Mouse (Mus musculus): ENCODE results near the gene Ralbp1. TPM values are rescaled to one million over a fixed set of nuclear protein-coding genes. Genes with fewer than 3 reads are reported as not detected.

Gene Ralbp1
- total and polyA plus RNA-seq, 3 experiments: 53.2 to 69.6 TPM; not detected in 1

- Histone ChIP-seq H3K4me1 (ENCODE audit: control insufficient read depth in 1 of 2, insufficient read depth in 2 of 2, low read length in 2 of 2) (peaks cover 3 to 8% of the 10 kb centered on the region in 2 experiments; a peak in 2 of 4 replicates), H3K4me3 (ENCODE audit: control insufficient read depth in 1 of 2, insufficient read depth in 1 of 2, low read depth in 2 of 2, low read length in 2 of 2) (no peak overlapping the region), H3K27me3 (ENCODE audit: control insufficient read depth in 1 of 2, insufficient read depth in 2 of 2, low read length in 2 of 2) (no peaks in the 10 kb centered on the region), H3K36me3 (ENCODE audit: control insufficient read depth in 1 of 2, insufficient read depth in 2 of 2, low read length in 2 of 2) (peaks cover 0 to 4% of the 10 kb centered on the region in 2 experiments; a peak in 2 of 4 replicates), H3K79me2 (ENCODE audit: control insufficient read depth, insufficient read depth, low read length, poor library complexity) (no peaks in the 10 kb centered on the region), H3K9ac (ENCODE audit: control insufficient read depth, low read depth, low read length, poor library complexity, severe bottlenecking) (no peak overlapping the region), H3K27ac (ENCODE audit: control insufficient read depth, low read depth, low read length) (no peak overlapping the region), H3K9me3 (replicated peaks; ENCODE audit: insufficient read depth, low read length) (no peaks in the 10 kb centered on the region)
- TF ChIP-seq POLR2A (IDR thresholded peaks at IDR 0.05; ENCODE audit: control insufficient read depth in 1 of 2, insufficient read depth in 1 of 2, low read depth in 1 of 2, low read length in 2 of 2, poor library complexity in 1 of 2) (no peak), RCOR1 (IDR thresholded peaks at IDR 0.05; ENCODE audit: low read depth, low read length) (no peak), SMC3 (IDR thresholded peaks at IDR 0.05; ENCODE audit: low read depth, low read length) (no peak), POLR2AphosphoS2 (IDR thresholded peaks at IDR 0.05; ENCODE audit: low read length) (no peak), EP300 (IDR thresholded peaks at IDR 0.05; ENCODE audit: low read depth in 1 of 2, low read length in 2 of 2) (0 out of 4 replicates have a peak, but pooled peaks of 1 of the 2 experiments have one; percentile 49), NELFE (IDR thresholded peaks at IDR 0.05; ENCODE audit: low read depth, low read length) (no peak), GATA1 (IDR thresholded peaks at IDR 0.05; ENCODE audit: low read depth, low read length) (peak; percentile 56; the same call in 1 of the 2 replicates)
- DNase-seq (ENCODE audit: low read depth, low spot score): peak; percentile 37
Observed at GRCm38 (mm10) chr17:65912202-65912601, 26.6 kb upstream of the Ralbp1 start.

- no peak overlapping the region for H3K27ac ChIP-seq (ENCODE audit: control insufficient read depth, low read depth, low read length)
- no peak overlapping the region for H3K9ac ChIP-seq (ENCODE audit: control insufficient read depth, low read depth, low read length, poor library complexity, severe bottlenecking)
- H3K27me3 ChIP-seq (ENCODE audit: control insufficient read depth in 1 of 2, insufficient read depth in 2 of 2, low read length in 2 of 2): no peaks in the 10 kb centered on the region
- no peaks in the 10 kb centered on the region for H3K79me2 ChIP-seq (ENCODE audit: control insufficient read depth, insufficient read depth, low read length, poor library complexity)
- DNase-seq (ENCODE audit: low read depth, low spot score): no peak
- no peak overlapping the region for H3K4me3 ChIP-seq (ENCODE audit: control insufficient read depth in 1 of 2, insufficient read depth in 1 of 2, low read depth in 2 of 2, low read length in 2 of 2)
- peaks cover 0 to 4% of the 10 kb centered on the region in 2 experiments; a peak in 2 of 4 replicates for H3K36me3 ChIP-seq (ENCODE audit: control insufficient read depth in 1 of 2, insufficient read depth in 2 of 2, low read length in 2 of 2)
- H3K9me3 ChIP-seq (replicated peaks; ENCODE audit: insufficient read depth, low read length): no peaks in the 10 kb centered on the region
- no peak for TF ChIP-seq MAX (IDR thresholded peaks at IDR 0.05; ENCODE audit: low read length)
- no peak for TF ChIP-seq USF1 (IDR thresholded peaks at IDR 0.05; ENCODE audit: low read depth, low read length)
- no peak for TF ChIP-seq POLR2AphosphoS5 (IDR thresholded peaks at IDR 0.05; ENCODE audit: borderline replicate concordance, low read depth, low read length)
- TF ChIP-seq MAFK (IDR thresholded peaks at IDR 0.05; ENCODE audit: borderline replicate concordance, low read depth, low read length): no peak
- no peak for TF ChIP-seq ZNF384 (IDR thresholded peaks at IDR 0.05; ENCODE audit: low read depth, low read length)
- TF ChIP-seq BHLHE40 (IDR thresholded peaks at IDR 0.05; ENCODE audit: borderline replicate concordance, low read depth, low read length): no peak
- no peak for TF ChIP-seq RAD21 (IDR thresholded peaks at IDR 0.05; ENCODE audit: low read depth, low read length)
- no peak for TF ChIP-seq POLR2AphosphoS2 (IDR thresholded peaks at IDR 0.05; ENCODE audit: low read length)
- no peak for TF ChIP-seq MXI1 (IDR thresholded peaks at IDR 0.05; ENCODE audit: low read depth, low read length)
- no peak for TF ChIP-seq ZKSCAN1 (IDR thresholded peaks at IDR 0.05; ENCODE audit: low read depth, low read length)
- no peak for TF ChIP-seq ELF1 (IDR thresholded peaks at IDR 0.05; ENCODE audit: low read depth, low read length)
- TF ChIP-seq MEF2A (IDR thresholded peaks at IDR 0.05; ENCODE audit: extremely low read depth, insufficient replicate concordance, low read depth, low read length, poor library complexity, severe bottlenecking): no peak
- no peak for TF ChIP-seq CHD1 (IDR thresholded peaks at IDR 0.05; ENCODE audit: low read depth, low read length)
- peaks cover 3 to 10% of the 10 kb centered on the region in 2 experiments; a peak in 2 of 4 replicates for H3K4me1 ChIP-seq (ENCODE audit: control insufficient read depth in 1 of 2, insufficient read depth in 2 of 2, low read length in 2 of 2)
Observed at GRCm38 (mm10) chr17:65911285-65912069, 25.9 kb upstream of the Ralbp1 start.
